Mouse (Mus musculus) heart, adult 2 months (tissue): ENCODE results near the gene Rtn3. TPM values are rescaled to one million over a fixed set of nuclear protein-coding genes. Genes with fewer than 3 reads are reported as not detected.

Source experiments
- DNase-seq, 2 experiments: peaks; one replicate each; pipeline ENCODE4 v3.0.0; 2021
- H3K27ac ChIP-seq: fragments of 200-600 bp; 2 replicates; pipeline ENCODE4 v1.8.1; 2022
- H3K27me3 ChIP-seq: fragments of 200-500 bp; 2 replicates; pipeline ENCODE4 v1.6.1; 2012; ENCODE audit warnings: mild to moderate bottlenecking, low read length, inconsistent platforms, mixed read lengths; ENCODE audit not compliant: control insufficient read depth, insufficient read depth
- H3K36me3 ChIP-seq: fragments of 200-500 bp; 2 replicates; pipeline ENCODE4 v1.6.1; 2012; ENCODE audit warnings: low read length, inconsistent platforms; ENCODE audit not compliant: control insufficient read depth, insufficient read depth
- H3K4me1 ChIP-seq: fragments of 200-500 bp; 2 replicates; pipeline ENCODE4 v1.6.1; 2011; ENCODE audit warnings: low read length; ENCODE audit not compliant: control insufficient read depth, insufficient read depth
- H3K4me3 ChIP-seq: fragments of 200-600 bp; 2 replicates; pipeline ENCODE4 v1.8.1; 2022
- H3K79me2 ChIP-seq: fragments of 200-500 bp; replicated peaks from 2 replicates; pipeline ENCODE4 v1.6.1; 2012; ENCODE audit warnings: mild to moderate bottlenecking, inconsistent platforms, low read length, moderate library complexity, mixed read lengths; ENCODE audit not compliant: control insufficient read depth, insufficient read depth
- H3K9ac ChIP-seq: fragments of 200-500 bp; 2 replicates; pipeline ENCODE4 v1.6.1; 2012; ENCODE audit warnings: low read depth, mild to moderate bottlenecking, control low read depth, inconsistent platforms, low read length, mixed read lengths
- CTCF ChIP-seq: fragments of 200-600 bp; IDR thresholded peaks from 2 replicates; pipeline ENCODE4 v1.8.1; 2022; ENCODE audit warnings: antibody characterized with exemption, mild to moderate bottlenecking, moderate library complexity
- EP300 ChIP-seq: fragments of 200-500 bp; IDR thresholded peaks from 2 replicates; pipeline ENCODE4 v1.6.1; 2011; ENCODE audit warnings: low read depth, low read length, control low read depth; ENCODE audit not compliant: insufficient read depth
- POLR2A ChIP-seq: fragments of 200-500 bp; IDR thresholded peaks from 2 replicates; pipeline ENCODE4 v1.6.1; 2011; ENCODE audit warnings: mild to moderate bottlenecking, low read depth, low read length, control low read depth; ENCODE audit not compliant: insufficient read depth
- WGBS: fragments of 180-500 bp; shearing (Covaris S2); methylation state at CpG from one replicate; pipeline ENCODE4 v1.1.7; 2018; 5-methylcytosine and 5-hydroxymethylcytosine counted together
- intact Hi-C: fragments of 180-260 bp; cut with DNase I; formaldehyde crosslinking; loops from one replicate; pipeline ENCODE4 v1.15.1; 2025
- polyA plus RNA-seq: library from polyadenylated mRNA; depleted of rRNA; stranded (reverse); fragments of >200 nt; gene quantifications from 2 replicates; pipeline ENCODE4 v1.2.3, GENCODE M21; 2012
- total RNA-seq, 2 experiments: library from RNA; stranded (reverse); gene quantifications; 2 replicates each; pipeline ENCODE4 v1.2.3; 2021

Rtn3 gene
- total and polyA plus RNA-seq, 3 experiments = 58.2 to 75.4 (median 71.8) TPM

DNA sequence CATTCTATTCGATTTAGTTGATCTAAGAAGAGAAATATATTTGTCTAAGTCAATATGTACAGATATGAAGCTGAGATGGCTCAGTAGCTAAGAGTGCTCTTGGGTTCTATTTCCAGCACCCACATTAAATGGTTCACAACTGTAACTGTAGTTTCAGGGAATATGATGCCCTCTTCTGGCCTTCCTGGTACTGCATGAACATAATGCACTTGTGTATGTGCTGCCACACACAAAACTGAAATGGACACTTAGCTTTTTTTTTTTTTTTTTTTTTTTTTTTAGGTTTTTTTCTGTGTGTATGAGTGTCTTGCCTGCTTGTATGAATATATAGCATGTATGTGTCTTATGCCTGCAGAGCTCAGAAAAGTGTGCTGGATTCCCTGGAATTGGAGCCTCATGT is 40.2 kb upstream of the Rtn3 start:
- intact Hi-C loops = no loop called here
- H3K36me3 ChIP-seq = peaks cover 12% of the 10 kb centered on the region
- 94% methylated on average over 1 of the region's 1 CpGs for WGBS

DNA sequence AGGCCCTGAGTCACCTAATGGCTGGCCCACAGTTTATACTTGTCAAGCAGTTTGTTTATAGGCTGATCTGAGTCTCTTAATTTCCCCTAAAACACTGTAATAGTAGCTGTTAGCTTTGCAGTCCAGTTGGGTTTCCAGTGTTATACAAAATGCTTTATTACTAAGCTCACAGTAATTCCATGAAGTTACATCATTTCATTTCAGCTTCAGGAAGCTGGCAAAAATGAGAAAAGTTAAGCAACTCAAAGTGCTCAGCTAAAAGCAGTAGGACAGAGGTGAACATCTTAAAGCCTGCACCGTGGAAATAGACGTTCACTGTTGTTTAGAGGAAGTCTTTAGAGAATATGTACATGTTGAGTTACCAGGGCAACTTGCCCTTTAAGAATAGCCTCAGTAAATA is 39.8 kb upstream of the Rtn3 start:
- no peaks in the 10 kb centered on the region for H3K4me1 ChIP-seq
- TF ChIP-seq CTCF = no peak
- no peak overlapping the region for H3K9ac ChIP-seq
- WGBS = 95% methylated on average over 2 of the region's 2 CpGs
- H3K4me3 ChIP-seq = no peak overlapping the region
- H3K27me3 ChIP-seq = no peaks in the 10 kb centered on the region
- no peak overlapping the region for H3K27ac ChIP-seq
- no peak for DNase-seq
- no peaks in the 10 kb centered on the region for H3K79me2 ChIP-seq
- peaks cover 12% of the 10 kb centered on the region for H3K36me3 ChIP-seq
- intact Hi-C loops = no loop called here

More for the DNA sequence above, 40.2 kb upstream of the Rtn3 start:
- no peak overlapping the region for H3K9ac ChIP-seq
- no peak for DNase-seq
- no peaks in the 10 kb centered on the region for H3K27me3 ChIP-seq
- H3K4me3 ChIP-seq = no peak overlapping the region
- no peaks in the 10 kb centered on the region for H3K79me2 ChIP-seq
- H3K27ac ChIP-seq = no peak overlapping the region
- no peaks in the 10 kb centered on the region for H3K4me1 ChIP-seq
- TF ChIP-seq CTCF = peak; percentile 58
- no peak for TF ChIP-seq EP300
- TF ChIP-seq POLR2A = no peak

DNA sequence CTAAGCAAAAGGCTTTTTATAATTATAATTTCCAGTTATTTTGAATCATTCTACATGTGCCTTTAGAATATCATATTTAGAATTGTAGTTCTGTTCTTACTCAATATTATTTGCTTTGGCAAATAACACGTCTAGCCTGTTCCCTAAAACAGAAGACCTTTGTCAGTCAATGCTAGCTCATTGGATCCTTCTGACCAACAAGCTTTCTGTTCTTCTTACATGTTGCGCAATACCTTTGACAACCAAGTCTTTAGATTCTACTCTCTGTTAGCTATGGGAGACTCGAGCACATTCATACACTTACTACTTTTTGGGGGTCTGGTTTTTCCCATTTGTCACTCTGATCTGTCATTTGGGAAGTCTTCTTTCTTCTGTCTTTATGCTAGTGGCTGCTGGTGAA is 38.5 kb upstream of the Rtn3 start:
- H3K79me2 ChIP-seq = no peaks in the 10 kb centered on the region
- no peak overlapping the region for H3K27ac ChIP-seq
- intact Hi-C loops = no loop called here
- H3K27me3 ChIP-seq = no peaks in the 10 kb centered on the region
- H3K9ac ChIP-seq = no peak overlapping the region
- H3K4me1 ChIP-seq = no peaks in the 10 kb centered on the region
- no peak for DNase-seq
- WGBS = 91% methylated on average over 3 of the region's 3 CpGs
- peaks cover 14% of the 10 kb centered on the region for H3K36me3 ChIP-seq
- TF ChIP-seq POLR2A (no peak), EP300 (no peak), CTCF (no peak)
- H3K4me3 ChIP-seq = no peak overlapping the region

GRCm38 (mm10) chr19:7516437-7516836 is 33.4 kb upstream of the Rtn3 start:
- no peaks in the 10 kb centered on the region for H3K79me2 ChIP-seq
- no peak for DNase-seq
- no peak overlapping the region for H3K4me3 ChIP-seq
- H3K27me3 ChIP-seq = no peaks in the 10 kb centered on the region
- intact Hi-C loops = no loop called here
- H3K9ac ChIP-seq = no peak overlapping the region
- 76% methylated on average over 1 of the region's 1 CpGs for WGBS
- H3K36me3 ChIP-seq = peaks cover 5% of the 10 kb centered on the region
- TF ChIP-seq EP300 (no peak), CTCF (no peak), POLR2A (no peak)
- no peaks in the 10 kb centered on the region for H3K4me1 ChIP-seq
- no peak overlapping the region for H3K27ac ChIP-seq

DNA sequence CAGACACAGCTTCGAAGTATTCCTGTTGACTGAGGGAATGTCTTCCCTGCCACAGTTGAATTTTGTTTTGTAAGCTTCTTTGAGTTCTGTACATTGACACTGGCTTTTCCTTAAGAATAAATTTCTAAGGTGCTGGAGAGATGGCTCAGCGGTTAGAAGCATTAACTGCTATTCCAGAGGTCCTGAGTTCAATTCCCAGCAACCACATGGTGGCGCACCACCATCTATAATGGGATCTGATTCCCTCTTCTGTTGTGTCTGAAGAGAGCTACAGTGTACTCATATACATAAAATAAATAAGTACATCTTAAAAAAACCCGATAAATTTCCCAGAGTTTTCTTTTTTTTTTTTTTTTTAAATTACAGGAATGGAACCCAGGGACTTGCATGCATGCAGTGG is 24.9 kb upstream of the Rtn3 start:
- Histone ChIP-seq H3K4me1 (peaks cover 3% of the 10 kb centered on the region), H3K36me3 (peaks cover 8% of the 10 kb centered on the region), H3K9ac (no peak overlapping the region), H3K4me3 (no peak overlapping the region), H3K27ac (no peak overlapping the region), H3K27me3 (no peaks in the 10 kb centered on the region), H3K79me2 (peaks cover 4% of the 10 kb centered on the region)
- no peak for DNase-seq
- intact Hi-C loops = loop anchor here (5.0 kb wide), 1 partner anchor 66 kb away; no protein-coding TSS in a partner anchor
- 64% methylated on average over 4 of the region's 4 CpGs for WGBS
- peak; percentile 52 for TF ChIP-seq CTCF
- TF ChIP-seq EP300 = no peak

GRCm38 (mm10) chr19:7506321-7506720 is 23.2 kb upstream of the Rtn3 start:
- H3K36me3 ChIP-seq = peaks cover 8% of the 10 kb centered on the region
- peaks cover 3% of the 10 kb centered on the region for H3K4me1 ChIP-seq
- H3K27ac ChIP-seq = no peak overlapping the region
- intact Hi-C loops = loop anchor here (5.0 kb wide), 1 partner anchor 64 kb away; no protein-coding TSS in a partner anchor
- no peak overlapping the region for H3K4me3 ChIP-seq
- TF ChIP-seq POLR2A (no peak), CTCF (no peak), EP300 (no peak)
- no peak for DNase-seq
- H3K9ac ChIP-seq = no peak overlapping the region
- no peaks in the 10 kb centered on the region for H3K27me3 ChIP-seq
- 89% methylated on average over 1 of the region's 1 CpGs for WGBS
- peaks cover 5% of the 10 kb centered on the region for H3K79me2 ChIP-seq

GRCm38 (mm10) chr19:7502432-7502831 is 19.4 kb upstream of the Rtn3 start:
- Histone ChIP-seq H3K9ac (no peak overlapping the region), H3K27ac (no peak overlapping the region), H3K36me3 (peaks cover 6% of the 10 kb centered on the region), H3K79me2 (peaks cover 7% of the 10 kb centered on the region), H3K4me1 (peaks cover 2% of the 10 kb centered on the region), H3K27me3 (no peaks in the 10 kb centered on the region), H3K4me3 (no peak overlapping the region)
- DNase-seq = no peak
- no peak for TF ChIP-seq POLR2A
- no peak for TF ChIP-seq CTCF
- no peak for TF ChIP-seq EP300
- intact Hi-C loops = no loop called here
- WGBS = 85% methylated on average over 2 of the region's 2 CpGs
